8 mouse cellular contexts compared by ENCODE assay signal in the genomic region with DNA sequence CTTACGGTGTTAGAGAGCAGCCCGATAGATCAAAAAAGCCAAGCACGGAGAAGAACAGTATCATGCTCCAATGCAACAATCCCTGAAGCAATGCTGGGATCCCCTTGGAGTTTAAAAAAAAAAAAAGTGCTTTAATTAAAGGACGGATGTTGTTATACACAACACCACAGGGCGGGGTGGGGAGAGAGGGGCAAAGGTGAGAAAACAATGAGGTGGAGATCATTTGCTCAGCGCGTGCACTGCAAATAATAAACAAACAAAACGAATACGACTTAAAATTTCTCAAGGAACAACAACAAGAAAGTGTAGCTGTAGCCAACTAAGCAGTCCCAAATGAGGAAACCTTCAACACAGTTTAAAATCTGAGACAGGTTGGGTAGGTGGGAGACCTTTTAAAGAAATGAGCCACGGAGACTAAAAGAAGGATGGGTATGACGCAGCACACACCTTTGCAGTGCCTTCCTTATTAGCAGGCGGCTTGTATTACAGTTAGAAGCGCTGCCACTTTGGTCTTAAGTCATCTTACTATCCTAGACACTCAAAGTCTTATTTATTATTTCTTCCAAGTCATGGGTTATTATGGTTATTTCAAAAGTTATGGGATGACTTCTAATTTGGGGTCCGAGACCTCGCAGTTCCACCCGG. TPM values are rescaled to one million over a fixed set of nuclear protein-coding genes. Genes with fewer than 3 reads are reported as not detected.
DNase-seq lines count a peak whose midpoint lies in the region; ATAC-seq and TF ChIP-seq lines count a peak whose summit lies in the region.

No protein-coding gene starts in this region.

- H3K9ac ChIP-seq in midbrain, embryonic 12.5 days (replicated peaks): peak overlapping the region; percentile 86

- no peak for DNase-seq in left cerebral cortex, adult 2 months (ENCODE audit: extremely low spot score in 1 of 2, low spot score in 2 of 2)
- no peak for DNase-seq in left cerebral cortex, postnatal 4 days
- no peak for DNase-seq in embryo, embryonic 10.5 days (ENCODE audit: low spot score)
- no peak for DNase-seq in testis, postnatal 14 days (ENCODE audit: low spot score)
- no peak for DNase-seq in thymus, postnatal 25 days

- 0 out of 2 replicates have a peak, but pooled peaks have one; percentile 7 for ATAC-seq in common myeloid progenitor, adult 5-6 weeks (replicated peaks; ENCODE audit: low read depth, poor library complexity, severe bottlenecking)
- ATAC-seq in inflammation-experienced regulatory T-cells, adult 6 months: peak; percentile 23
- ATAC-seq in midbrain, embryonic 12.5 days (ENCODE audit: low FRiP score, low read depth): peak; percentile 50; the same call in 1 of the 2 replicates

- H3K9me3 ChIP-seq in midbrain, embryonic 12.5 days: no peaks in the 10 kb centered on the region

- WGBS in midbrain, embryonic 12.5 days: 10% methylated on average over 16 of the region's 16 CpGs

- H3K27me3 ChIP-seq in midbrain, embryonic 12.5 days: no peaks in the 10 kb centered on the region

- H3K36me3 ChIP-seq in midbrain, embryonic 12.5 days: peaks cover 19% of the 10 kb centered on the region

- no peak for TF ChIP-seq CTCF in left cerebral cortex, adult 2 months (IDR thresholded peaks at IDR 0.05)

- intact Hi-C loops in left cerebral cortex, adult 2 months (cut with DNase I): no loop called here
- intact Hi-C loops in left cerebral cortex, postnatal 4 days (cut with DNase I): no loop called here

- H3K4me3 ChIP-seq in left cerebral cortex, adult 2 months: peak overlapping the region; percentile 86
- peak overlapping the region; percentile 97 for H3K4me3 ChIP-seq in midbrain, embryonic 12.5 days

- peaks cover 17% of the 10 kb centered on the region for H3K4me1 ChIP-seq in midbrain, embryonic 12.5 days

- peak overlapping the region; percentile 78 for H3K4me2 ChIP-seq in midbrain, embryonic 12.5 days (replicated peaks)

- peak overlapping the region; percentile 53 for H3K27ac ChIP-seq in left cerebral cortex, adult 2 months
- H3K27ac ChIP-seq in midbrain, embryonic 12.5 days (replicated peaks): peak overlapping the region; percentile 78

RNA-seq across cellular contexts. Expression of a gene that starts 0.6 kb away (rescaled TPM):
- 10 to 100 TPM; 24.2 to 24.8 TPM for total RNA-seq in left cerebral cortex, adult 2 months (2021)
- total RNA-seq in left cerebral cortex, postnatal 4 days (2021): 10 to 100 TPM; 24.1 to 26.2 TPM
- 13.6 and 15.1 TPM in 2 replicates for total RNA-seq in common myeloid progenitor, adult 5-6 weeks (2017)
- 10 to 100 TPM; 68.1 to 92.5 (median 75.7) TPM for polyA plus RNA-seq in inflammation-experienced regulatory T-cells, adult 6 months (2017; shearing (Covaris generic))
- polyA plus RNA-seq in midbrain, embryonic 12.5 days (2016; fragmentation: Nextera tagmentation; extraction: Ambion mirVana): 34.8 and 37.5 TPM in 2 replicates

RNA-seq across cellular contexts. Expression of a gene that starts 0.7 kb away (rescaled TPM):
- total RNA-seq in left cerebral cortex, adult 2 months (2021): 10 to 100 TPM; 10.2 to 11.2 TPM
- 10 to 100 TPM in 1 of 2 experiments, 1 to 10 TPM in 1; 9.9 to 12.0 TPM for total RNA-seq in left cerebral cortex, postnatal 4 days (2021)
- 24.5 and 25.7 TPM in 2 replicates for total RNA-seq in common myeloid progenitor, adult 5-6 weeks (2017)
- polyA plus RNA-seq in inflammation-experienced regulatory T-cells, adult 6 months (2017; shearing (Covaris generic)): 1 to 10 TPM; 6.5 to 9.1 (median 8.9) TPM
- 17.5 and 19.8 TPM in 2 replicates for polyA plus RNA-seq in midbrain, embryonic 12.5 days (2016; fragmentation: Nextera tagmentation; extraction: Ambion mirVana)

RNA-seq across cellular contexts. Expression of a gene that starts 26.3 kb away (rescaled TPM):
- total RNA-seq in left cerebral cortex, adult 2 months (2021): 1 to 10 TPM; 4.7 to 6.0 TPM
- 1 to 10 TPM; 2.2 to 2.4 TPM for total RNA-seq in left cerebral cortex, postnatal 4 days (2021)
- total RNA-seq in common myeloid progenitor, adult 5-6 weeks (2017): not detected in 2 replicates
- under 1 TPM; 0.12 to 0.57 (median 0.44) TPM for polyA plus RNA-seq in inflammation-experienced regulatory T-cells, adult 6 months (2017; shearing (Covaris generic))
- 0.71 and 0.75 TPM in 2 replicates for polyA plus RNA-seq in midbrain, embryonic 12.5 days (2016; fragmentation: Nextera tagmentation; extraction: Ambion mirVana)

RNA-seq across cellular contexts. Expression of a gene that starts 26.8 kb away (rescaled TPM):
- under 1 TPM; 0.56 to 0.79 TPM for total RNA-seq in left cerebral cortex, adult 2 months (2021)
- under 1 TPM; 0.52 to 0.74 TPM for total RNA-seq in left cerebral cortex, postnatal 4 days (2021)
- total RNA-seq in common myeloid progenitor, adult 5-6 weeks (2017): 2.3 TPM in 1 of 2 replicates, not detected in the other
- 1 to 10 TPM; 1.9 to 3.0 (median 2.6) TPM for polyA plus RNA-seq in inflammation-experienced regulatory T-cells, adult 6 months (2017; shearing (Covaris generic))
- polyA plus RNA-seq in midbrain, embryonic 12.5 days (2016; fragmentation: Nextera tagmentation; extraction: Ambion mirVana): 1.2 and 1.3 TPM in 2 replicates
